In the genomic region with DNA sequence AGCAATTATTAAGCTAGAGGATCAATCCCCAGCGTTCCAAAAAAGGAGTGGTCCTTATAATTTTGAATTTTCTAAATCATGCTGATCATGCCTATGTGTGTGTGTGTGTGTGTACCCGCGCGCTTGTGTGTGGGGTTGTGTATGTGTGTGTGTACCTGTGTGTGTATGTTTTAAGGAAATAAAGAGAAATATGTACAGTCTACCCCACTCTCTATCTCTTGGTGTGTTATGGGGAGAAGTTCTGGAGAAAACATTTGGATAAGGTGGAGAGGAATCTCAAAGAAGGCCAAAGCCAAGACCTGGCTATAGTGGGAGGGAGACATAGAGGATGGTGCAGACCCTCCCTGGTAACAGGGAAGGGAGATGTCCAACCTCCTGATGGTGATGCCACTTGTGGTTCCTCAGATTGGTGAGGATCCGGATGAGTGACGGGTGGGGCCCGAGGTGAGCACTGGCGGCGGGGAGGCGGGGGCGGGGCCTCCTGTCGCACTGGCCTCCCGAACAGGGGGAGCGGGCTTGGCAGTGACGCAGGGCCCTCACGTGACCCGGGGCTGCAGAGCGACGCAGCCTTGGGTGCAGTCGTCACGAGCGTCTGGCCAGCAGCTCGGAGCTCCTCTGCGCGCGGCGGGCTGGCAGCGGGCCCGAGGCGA, we compare ENCODE assay signal across 8 mouse cellular contexts. TPM values are rescaled to one million over a fixed set of nuclear protein-coding genes. Genes with fewer than 3 reads are reported as not detected.
DNase-seq lines count a peak whose midpoint lies in the region; ATAC-seq and TF ChIP-seq lines count a peak whose summit lies in the region.
"Not testable (repeated sequence)": the region's sequence is repeated elsewhere in the genome, so short reads cannot be mapped to it uniquely, and the experiment has no call there.

TSS of gene Bex3 (plus strand) at position 511 of the 650 bp plus-strand sequence.

- peak; percentile 40 for DNase-seq in MEL (ENCODE audit: low read depth, low spot score)
- peak; percentile 73 to 86 for DNase-seq in cerebellum, postnatal 14 days
- peak; percentile 34 for DNase-seq in gastrocnemius, adult 2 months
- DNase-seq in hindbrain, embryonic 14.5 days (ENCODE audit: low spot score); lung, adult 2 months: not testable (repeated sequence)
- DNase-seq in layer of hippocampus, adult 9-11 months, result peak; percentile 67
- peak; percentile 32 for DNase-seq in testis, postnatal 14 days (ENCODE audit: low spot score)

- not testable (repeated sequence) for TF ChIP-seq CTCF in MEL (IDR thresholded peaks at IDR 0.05 in 2 of 3, conservative IDR thresholded peaks at IDR 0.05 in 1 of 3; ENCODE audit: control insufficient read depth in 1 of 3, insufficient read depth in 1 of 3, low read depth in 2 of 3, low read length in 3 of 3, poor library complexity in 1 of 3, severe bottlenecking in 1 of 3); gastrocnemius, adult 2 months (IDR thresholded peaks at IDR 0.05); lung, adult 2 months (IDR thresholded peaks at IDR 0.05; ENCODE audit: insufficient read depth, low read length)

- intact Hi-C loops in gastrocnemius, adult 2 months (cut with DNase I), result not testable (repeated sequence)

- not testable (repeated sequence) for TF ChIP-seq POLR2A in MEL (IDR thresholded peaks at IDR 0.05; ENCODE audit: control insufficient read depth in 1 of 2, insufficient read depth in 1 of 2, low read depth in 1 of 2, low read length in 2 of 2, poor library complexity in 1 of 2); lung, adult 2 months (IDR thresholded peaks at IDR 0.05; ENCODE audit: borderline replicate concordance, extremely low read depth, low read depth, low read length)

- peak within 1 kb of the TSS; percentile 48 to 52; a peak in 3 of 4 replicates for H3K4me3 ChIP-seq in MEL (ENCODE audit: control insufficient read depth in 1 of 2, insufficient read depth in 1 of 2, low read depth in 2 of 2, low read length in 2 of 2)
- peak within 1 kb of the TSS; percentile 61 for H3K4me3 ChIP-seq in gastrocnemius, adult 2 months
- H3K4me3 ChIP-seq in hindbrain, embryonic 14.5 days (replicated peaks; ENCODE audit: low read length), result peak within 1 kb of the TSS; percentile 41
- peak within 1 kb of the TSS; percentile 10 for H3K4me3 ChIP-seq in lung, adult 2 months (replicated peaks; ENCODE audit: extremely low read depth, low read depth, low read length)
- H3K4me3 ChIP-seq in neural tube, embryonic 12.5 days, result peak within 1 kb of the TSS; percentile 44

- not testable (repeated sequence) for H3K79me2 ChIP-seq in MEL (ENCODE audit: control insufficient read depth, insufficient read depth, low read length, poor library complexity)

- H3K4me1 ChIP-seq in MEL (ENCODE audit: control insufficient read depth in 1 of 2, insufficient read depth in 2 of 2, low read length in 2 of 2), result peaks cover 0 to 11% of the 10 kb centered on the region in 2 experiments; a peak in 1 of 4 replicates
- H3K4me1 ChIP-seq in hindbrain, embryonic 14.5 days (replicated peaks; ENCODE audit: control insufficient read depth, insufficient read depth, low read length); lung, adult 2 months (ENCODE audit: control insufficient read depth, insufficient read depth, low read length); neural tube, embryonic 12.5 days: not testable (repeated sequence)

- not testable (repeated sequence) for H3K27ac ChIP-seq in MEL (ENCODE audit: control insufficient read depth, low read depth, low read length); gastrocnemius, adult 2 months; neural tube, embryonic 12.5 days
- H3K27ac ChIP-seq in hindbrain, embryonic 14.5 days, result peak within 1 kb of the TSS; percentile 75

- H3K27me3 ChIP-seq in MEL (ENCODE audit: control insufficient read depth in 1 of 2, insufficient read depth in 2 of 2, low read length in 2 of 2); hindbrain, embryonic 14.5 days (ENCODE audit: control insufficient read depth, insufficient read depth, low read length); neural tube, embryonic 12.5 days (replicated peaks): not testable (repeated sequence)

- peak; percentile 97 for ATAC-seq in hindbrain, embryonic 14.5 days (ENCODE audit: low FRiP score)
- peak; percentile 97 for ATAC-seq in neural tube, embryonic 12.5 days (ENCODE audit: low FRiP score, low read depth)

- H3K4me2 ChIP-seq in hindbrain, embryonic 14.5 days (replicated peaks), result peak within 1 kb of the TSS; percentile 56
- peak within 1 kb of the TSS; percentile 56 for H3K4me2 ChIP-seq in neural tube, embryonic 12.5 days (replicated peaks)

- not testable (repeated sequence) for H3K36me3 ChIP-seq in MEL (ENCODE audit: control insufficient read depth in 1 of 2, insufficient read depth in 2 of 2, low read length in 2 of 2); hindbrain, embryonic 14.5 days (replicated peaks; ENCODE audit: control insufficient read depth, insufficient read depth); neural tube, embryonic 12.5 days

- not testable (repeated sequence) for TF ChIP-seq EP300 in MEL (IDR thresholded peaks at IDR 0.05; ENCODE audit: low read depth in 1 of 2, low read length in 2 of 2)

- TF ChIP-seq RAD21 in MEL (IDR thresholded peaks at IDR 0.05; ENCODE audit: low read depth, low read length), result not testable (repeated sequence)

- 74% methylated on average over 4 of the region's 30 CpGs for WGBS in hindbrain, embryonic 14.5 days
- 35% methylated on average over 13 of the region's 30 CpGs for WGBS in lung, adult 2 months
- 61% methylated on average over 6 of the region's 30 CpGs for WGBS in neural tube, embryonic 12.5 days

- H3K9me3 ChIP-seq in MEL (replicated peaks; ENCODE audit: insufficient read depth, low read length); hindbrain, embryonic 14.5 days (ENCODE audit: control insufficient read depth, low read length); neural tube, embryonic 12.5 days: not testable (repeated sequence)

- H3K9ac ChIP-seq in MEL (ENCODE audit: control insufficient read depth, low read depth, low read length, poor library complexity, severe bottlenecking), result peak within 1 kb of the TSS; percentile 49; the same call in 1 of the 2 replicates
- H3K9ac ChIP-seq in hindbrain, embryonic 14.5 days, result peak within 1 kb of the TSS; percentile 58
- H3K9ac ChIP-seq in neural tube, embryonic 12.5 days, result peak within 1 kb of the TSS; percentile 61

RNA-seq across cellular contexts. Expression of gene Bex3, which starts in this region (rescaled TPM):
- total RNA-seq in MEL (2012; rRNA removed), result 153 and 164 TPM in 2 replicates
- polyA plus RNA-seq in MEL (2012; ENCODE audit: insufficient read depth in 1 of 2, insufficient read length in 2 of 2, low read depth in 1 of 2, low replicate concordance in 2 of 2, missing spikeins in 1 of 2), result 100 to 1,000 TPM in 1 of 2 experiments, not detected in 1; 326 TPM
- 1 to 10 TPM; 2.7 to 4.3 TPM for total RNA-seq in gastrocnemius, adult 2 months (2021)
- 749 and 760 TPM in 2 replicates for polyA plus RNA-seq in hindbrain, embryonic 14.5 days (2014; fragmentation: Nextera tagmentation; extraction: Ambion mirVana)
- polyA plus RNA-seq in lung, adult 2 months (2012; rRNA removed), result 37.3 and 54.9 TPM in 2 replicates
- 648 and 661 TPM in 2 replicates for polyA plus RNA-seq in neural tube, embryonic 12.5 days (2016; fragmentation: Nextera tagmentation; extraction: Ambion mirVana)

Comparison
In these comparisons a context has a peak if more than half of its experiments do, and no peak if none do; other contexts are left out.
1. RNA of gene Bex3 (total RNA-seq): 153 to 164 TPM in MEL; 2.7 to 4.3 TPM in gastrocnemius, adult 2 months; every median in the first group is over 10 times any median in the second.
2. H3K4me3 ChIP-seq: peak in every context shown above with its lines; median percentile 61 in gastrocnemius, adult 2 months; 50 in MEL; 44 in neural tube, embryonic 12.5 days; 41 in hindbrain, embryonic 14.5 days; 10 in lung, adult 2 months.
3. Peak in every context shown above with its lines, with median percentiles within 50 percentile points of each other: H3K9ac ChIP-seq.